Mouse (Mus musculus): Measurements from ENCODE around the gene Clint1. TPM values are rescaled to one million over a fixed set of nuclear protein-coding genes. Genes with fewer than 3 reads are reported as not detected.

Gene Clint1
- polyA plus RNA-seq, 1 experiment, result 59.4 TPM

GRCm38 (mm10) chr11:45908894-45909293 is 57.0 kb downstream of the Clint1 start:
- no peak for DNase-seq (ENCODE audit: low read depth)
- TF ChIP-seq POLR2A (IDR thresholded peaks at IDR 0.05; ENCODE audit: borderline replicate concordance, extremely low read depth, insufficient read depth, insufficient read length, poor library complexity, severe bottlenecking) (no peak), CTCF (IDR thresholded peaks at IDR 0.05; ENCODE audit: borderline replicate concordance, extremely low read depth, insufficient read depth, insufficient read length) (no peak)

GRCm38 (mm10) chr11:45910701-45911100 is 58.9 kb downstream of the Clint1 start:
- DNase-seq (ENCODE audit: low read depth), result peak; percentile 81

GRCm38 (mm10) chr11:45916196-45916595 is 64.3 kb downstream of the Clint1 start:
- TF ChIP-seq POLR2A (IDR thresholded peaks at IDR 0.05; ENCODE audit: borderline replicate concordance, extremely low read depth, insufficient read depth, insufficient read length, poor library complexity, severe bottlenecking) (no peak), CTCF (IDR thresholded peaks at IDR 0.05; ENCODE audit: borderline replicate concordance, extremely low read depth, insufficient read depth, insufficient read length) (no peak)
- DNase-seq (ENCODE audit: low read depth), result no peak

More at GRCm38 (mm10) chr11:45910701-45911100, 58.9 kb downstream of the Clint1 start:
- TF ChIP-seq POLR2A (IDR thresholded peaks at IDR 0.05; ENCODE audit: borderline replicate concordance, extremely low read depth, insufficient read depth, insufficient read length, poor library complexity, severe bottlenecking) (no peak), CTCF (IDR thresholded peaks at IDR 0.05; ENCODE audit: borderline replicate concordance, extremely low read depth, insufficient read depth, insufficient read length) (no peak)

GRCm38 (mm10) chr11:45918018-45918417 is 66.2 kb downstream of the Clint1 start:
- TF ChIP-seq CTCF (IDR thresholded peaks at IDR 0.05; ENCODE audit: borderline replicate concordance, extremely low read depth, insufficient read depth, insufficient read length) (no peak), POLR2A (IDR thresholded peaks at IDR 0.05; ENCODE audit: borderline replicate concordance, extremely low read depth, insufficient read depth, insufficient read length, poor library complexity, severe bottlenecking) (no peak)

GRCm38 (mm10) chr11:45918836-45919235 is 67.0 kb downstream of the Clint1 start:
- DNase-seq (ENCODE audit: low read depth), result no peak
- no peak for TF ChIP-seq CTCF (IDR thresholded peaks at IDR 0.05; ENCODE audit: borderline replicate concordance, extremely low read depth, insufficient read depth, insufficient read length)
- TF ChIP-seq POLR2A (IDR thresholded peaks at IDR 0.05; ENCODE audit: borderline replicate concordance, extremely low read depth, insufficient read depth, insufficient read length, poor library complexity, severe bottlenecking), result no peak

More at GRCm38 (mm10) chr11:45918018-45918417, 66.2 kb downstream of the Clint1 start:
- DNase-seq (ENCODE audit: low read depth), result no peak

GRCm38 (mm10) chr11:45921026-45921425 is 69.2 kb downstream of the Clint1 start:
- DNase-seq (ENCODE audit: low read depth), result no peak
- TF ChIP-seq POLR2A (IDR thresholded peaks at IDR 0.05; ENCODE audit: borderline replicate concordance, extremely low read depth, insufficient read depth, insufficient read length, poor library complexity, severe bottlenecking) (no peak), CTCF (IDR thresholded peaks at IDR 0.05; ENCODE audit: borderline replicate concordance, extremely low read depth, insufficient read depth, insufficient read length) (no peak)

- no peak for TF ChIP-seq POLR2A (IDR thresholded peaks at IDR 0.05; ENCODE audit: borderline replicate concordance, extremely low read depth, insufficient read depth, insufficient read length, poor library complexity, severe bottlenecking)
- DNase-seq (ENCODE audit: low read depth), result peak; percentile 72
Measured at GRCm38 (mm10) chr11:45921480-45921898, 69.6 kb downstream of the Clint1 start.

GRCm38 (mm10) chr11:45925436-45925835 is 73.6 kb downstream of the Clint1 start:
- DNase-seq (ENCODE audit: low read depth), result peak; percentile 62
- TF ChIP-seq CTCF (IDR thresholded peaks at IDR 0.05; ENCODE audit: borderline replicate concordance, extremely low read depth, insufficient read depth, insufficient read length) (no peak), POLR2A (IDR thresholded peaks at IDR 0.05; ENCODE audit: borderline replicate concordance, extremely low read depth, insufficient read depth, insufficient read length, poor library complexity, severe bottlenecking) (no peak)

- peak; percentile 95 for DNase-seq (ENCODE audit: low read depth)
- no peak for TF ChIP-seq POLR2A (IDR thresholded peaks at IDR 0.05; ENCODE audit: borderline replicate concordance, extremely low read depth, insufficient read depth, insufficient read length, poor library complexity, severe bottlenecking)
- TF ChIP-seq CTCF (IDR thresholded peaks at IDR 0.05; ENCODE audit: borderline replicate concordance, extremely low read depth, insufficient read depth, insufficient read length), result peak; percentile 79
Measured at GRCm38 (mm10) chr11:45926640-45927082, 74.8 kb downstream of the Clint1 start.

- DNase-seq (ENCODE audit: low read depth), result no peak
- TF ChIP-seq POLR2A (IDR thresholded peaks at IDR 0.05; ENCODE audit: borderline replicate concordance, extremely low read depth, insufficient read depth, insufficient read length, poor library complexity, severe bottlenecking) (no peak), CTCF (IDR thresholded peaks at IDR 0.05; ENCODE audit: borderline replicate concordance, extremely low read depth, insufficient read depth, insufficient read length) (no peak)
Measured at GRCm38 (mm10) chr11:45927456-45927855, 75.6 kb downstream of the Clint1 start.

- no peak for TF ChIP-seq POLR2A (IDR thresholded peaks at IDR 0.05; ENCODE audit: borderline replicate concordance, extremely low read depth, insufficient read depth, insufficient read length, poor library complexity, severe bottlenecking)
- TF ChIP-seq CTCF (IDR thresholded peaks at IDR 0.05; ENCODE audit: borderline replicate concordance, extremely low read depth, insufficient read depth, insufficient read length), result no peak
- DNase-seq (ENCODE audit: low read depth), result no peak
Measured at GRCm38 (mm10) chr11:45929541-45929940, 77.7 kb downstream of the Clint1 start.

GRCm38 (mm10) chr11:45932771-45933170 is 80.9 kb downstream of the Clint1 start:
- no peak for TF ChIP-seq POLR2A (IDR thresholded peaks at IDR 0.05; ENCODE audit: borderline replicate concordance, extremely low read depth, insufficient read depth, insufficient read length, poor library complexity, severe bottlenecking)
- TF ChIP-seq CTCF (IDR thresholded peaks at IDR 0.05; ENCODE audit: borderline replicate concordance, extremely low read depth, insufficient read depth, insufficient read length), result no peak

More at GRCm38 (mm10) chr11:45932771-45933170, 80.9 kb downstream of the Clint1 start:
- no peak for DNase-seq (ENCODE audit: low read depth)

Data from brain, embryonic 14.5 days (tissue).